Mouse (Mus musculus) fibroblast of lung, adult 2 months (primary cell): Measurements from ENCODE around the gene Lin7a.

ENCODE experiments used
- DNase-seq: peaks from one replicate; pipeline ENCODE4 v3.0.0-alpha.2; 2011; ENCODE audit warnings: low read depth

The Lin7a gene

DNA sequence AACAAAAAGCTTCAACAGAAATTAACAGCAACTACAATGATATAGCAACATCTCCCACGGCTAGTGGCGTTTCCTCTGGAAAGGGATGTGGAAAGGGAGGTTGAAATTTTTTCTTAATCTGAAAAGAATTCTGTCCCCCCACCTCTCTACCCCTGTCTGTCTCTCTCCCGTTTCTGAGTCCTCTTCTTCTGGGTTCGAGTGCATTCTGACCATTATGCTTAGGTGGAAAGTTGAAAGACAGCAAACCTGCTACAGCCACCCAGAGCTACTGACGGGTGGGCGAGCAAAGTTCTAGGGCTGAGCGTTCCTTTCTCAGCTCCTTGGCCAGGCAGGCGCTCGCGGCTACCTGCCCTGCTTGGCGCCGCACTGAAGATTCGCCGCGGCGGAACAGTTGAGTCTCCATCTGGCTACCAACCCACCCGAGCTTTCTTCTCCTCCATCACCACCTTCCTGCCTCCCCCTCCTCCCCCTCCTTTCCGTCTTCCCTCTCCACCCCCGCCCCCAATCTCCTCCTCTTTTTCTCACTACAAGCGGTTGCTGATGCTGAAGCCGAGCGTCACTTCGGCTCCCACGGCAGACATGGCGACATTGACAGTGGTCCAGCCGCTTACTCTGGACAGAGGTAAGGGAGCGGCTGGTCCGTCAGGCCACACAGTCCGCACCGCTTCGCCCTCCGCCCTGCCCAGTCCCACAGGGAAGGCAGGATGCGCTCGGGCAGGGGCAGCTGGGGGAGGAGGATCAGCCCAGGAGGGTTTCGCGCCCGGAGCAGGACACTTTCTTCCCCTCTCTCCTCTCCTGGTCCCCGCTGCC lies at the start of gene Lin7a:
Lin7a (plus strand) TSS at position 366 of the 810 bp plus-strand sequence.
- DNase-seq: no peak

DNA sequence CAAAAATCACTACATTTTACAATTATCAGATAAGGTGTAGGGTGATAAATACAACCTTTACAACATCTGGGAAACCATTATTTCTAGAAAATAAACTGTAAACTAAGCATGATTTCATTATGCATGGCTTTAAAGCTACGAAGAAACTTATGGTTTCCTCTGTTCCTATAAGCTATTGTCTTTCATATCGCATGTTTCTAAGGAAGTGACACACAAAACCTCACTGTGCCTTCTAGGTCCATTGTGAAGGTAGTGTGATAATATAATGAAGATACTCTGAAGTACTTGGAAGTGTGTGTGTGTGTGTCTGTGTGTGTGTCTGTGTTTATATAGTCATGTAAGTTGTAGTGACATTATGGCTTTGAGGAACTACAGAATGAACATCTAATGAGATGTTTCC lies 49.8 kb upstream of the Lin7a start:
- DNase-seq: no peak

DNA sequence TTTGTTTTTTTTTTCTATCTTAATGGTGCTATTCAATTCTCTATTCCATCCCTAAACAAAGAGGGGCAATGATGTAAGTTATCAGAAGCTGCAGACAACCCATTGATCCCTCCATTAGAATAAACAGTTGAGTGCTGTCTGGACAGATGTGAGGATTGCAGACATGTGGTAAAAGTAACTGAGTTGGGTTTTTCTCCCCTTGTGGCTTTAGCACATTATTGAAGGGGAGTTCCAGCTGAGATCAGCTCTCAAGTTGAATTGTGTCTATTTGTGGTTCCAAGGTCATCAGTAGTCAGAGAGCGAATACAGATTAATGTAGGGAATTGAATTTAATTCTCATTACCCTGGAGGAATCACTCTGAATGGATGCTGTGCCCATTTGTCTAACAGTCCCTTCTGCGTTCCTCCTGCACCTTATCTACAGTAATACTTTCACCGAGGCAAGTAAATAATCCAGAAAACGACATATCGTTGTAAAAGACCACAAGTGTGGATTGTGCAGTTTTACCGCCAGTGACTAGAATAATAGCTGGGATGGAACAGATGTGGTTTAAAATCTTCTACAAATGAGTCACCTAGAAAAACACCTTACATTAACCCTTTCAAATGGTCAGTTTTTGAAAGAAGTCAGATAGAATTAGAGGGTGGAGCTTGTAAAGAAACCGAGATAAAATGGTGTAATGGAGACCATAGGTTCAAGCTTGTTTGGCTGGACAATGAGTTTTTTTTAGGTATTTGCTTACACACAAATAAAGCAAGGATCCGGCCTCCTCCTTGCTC lies 48.9 kb upstream of the Lin7a start:
- DNase-seq: no peak

DNA sequence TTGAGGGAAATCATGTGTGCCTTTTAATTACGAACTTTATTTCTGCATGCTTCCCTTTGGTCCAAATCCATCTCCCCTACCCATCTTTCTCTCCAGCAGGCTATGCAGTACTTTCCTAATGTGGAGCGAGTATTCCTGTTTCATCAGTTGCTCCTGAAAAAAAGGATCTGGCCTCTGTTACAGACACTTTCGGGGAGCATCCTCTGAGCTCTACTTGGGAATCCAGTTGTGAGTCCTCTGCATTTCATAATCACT lies 48.4 kb upstream of the Lin7a start:
- no peak for DNase-seq

DNA sequence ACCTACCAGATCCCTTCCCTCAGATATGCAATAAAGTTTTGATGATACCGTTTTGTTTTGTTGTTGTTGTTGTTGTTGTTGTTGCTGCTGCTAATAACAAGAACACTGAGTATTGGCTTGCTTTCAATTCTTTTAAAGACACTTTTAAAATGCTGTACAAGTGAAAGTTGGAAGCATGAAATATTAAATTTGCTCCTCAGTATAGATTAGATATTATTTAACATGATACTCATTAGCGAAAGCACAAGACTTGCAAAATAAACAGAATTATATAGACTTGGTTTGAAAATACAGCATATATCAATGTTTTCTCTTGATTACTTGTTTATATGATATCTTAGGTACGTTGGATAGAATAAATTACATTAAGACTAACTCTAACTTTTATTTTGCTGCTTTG lies 47.7 kb upstream of the Lin7a start:
- DNase-seq: no peak

DNA sequence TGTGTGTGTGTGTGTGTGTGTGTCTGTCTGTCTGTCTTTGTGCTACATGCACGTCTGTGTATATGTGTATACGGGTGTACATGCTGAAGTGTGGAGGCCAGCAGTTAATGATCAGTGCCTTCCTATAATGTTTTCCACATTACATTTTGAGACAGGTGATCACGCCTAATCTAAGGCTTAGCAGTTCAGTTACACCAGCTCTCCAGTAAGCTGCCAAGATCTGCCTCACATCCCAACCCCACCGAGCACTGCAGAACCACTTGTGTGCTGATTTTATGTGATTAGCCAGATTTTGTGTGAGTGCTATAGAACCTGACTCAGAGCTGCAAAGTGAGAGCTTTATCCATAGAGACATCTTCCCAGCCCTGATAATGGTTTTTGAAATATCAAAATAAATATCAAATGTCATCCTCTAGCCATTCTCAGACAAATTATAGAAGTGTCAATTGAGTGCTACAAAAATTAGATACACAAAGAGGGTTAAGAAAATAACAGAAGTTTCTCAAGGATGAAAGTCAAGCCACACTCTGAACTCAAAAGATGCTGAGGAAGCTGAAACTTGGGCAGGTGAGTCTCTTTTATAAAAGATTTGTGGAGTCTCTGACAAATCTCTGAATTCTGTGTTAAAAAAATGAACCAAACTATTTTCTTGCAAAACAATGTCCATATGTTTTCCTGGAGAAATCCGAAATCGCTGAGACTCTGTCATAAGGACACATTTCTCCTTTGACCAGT lies 46.7 kb upstream of the Lin7a start:
- no peak for DNase-seq

DNA sequence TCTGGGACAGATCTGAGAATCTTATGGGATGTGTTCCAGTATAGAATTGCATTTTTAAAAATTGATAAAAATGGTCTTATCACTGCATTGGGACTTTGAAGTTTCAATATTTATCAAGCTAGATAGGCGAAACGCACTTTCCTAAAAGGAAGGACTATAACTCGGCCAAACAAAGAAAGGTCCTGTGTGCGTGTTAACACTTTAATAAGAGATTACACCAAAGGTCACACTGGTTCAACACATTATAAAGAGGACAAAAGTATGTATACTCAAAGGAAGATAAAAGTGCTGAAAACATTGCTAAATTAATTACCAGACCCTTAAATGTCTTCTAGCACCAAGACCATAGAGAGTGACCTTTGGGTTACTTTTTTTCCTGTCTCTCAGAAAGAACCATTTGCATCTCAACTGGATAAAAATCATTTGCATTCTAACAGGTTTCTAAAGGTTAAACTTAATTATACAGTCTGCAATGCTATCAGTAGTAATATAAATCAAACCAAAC lies 46.1 kb upstream of the Lin7a start:
- no peak for DNase-seq

DNA sequence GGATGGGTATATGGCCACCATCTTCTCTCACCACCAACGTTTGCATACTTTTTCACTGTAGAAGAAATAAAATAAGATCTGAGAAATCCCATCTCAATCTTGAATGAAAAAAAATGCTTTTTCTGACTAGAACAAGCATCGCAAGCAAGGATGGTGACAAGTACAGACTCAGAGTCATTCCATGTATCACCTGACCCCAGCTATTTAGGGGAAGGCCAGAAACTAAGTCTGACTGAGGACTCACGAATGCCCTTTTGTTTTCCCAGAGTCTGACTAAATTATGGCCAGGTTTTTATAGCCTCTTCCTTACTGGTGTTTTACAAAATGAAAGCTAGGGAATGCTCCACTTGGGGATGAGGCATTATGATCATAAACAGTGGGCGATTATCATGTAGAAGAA lies 45.6 kb upstream of the Lin7a start:
- DNase-seq: no peak

DNA sequence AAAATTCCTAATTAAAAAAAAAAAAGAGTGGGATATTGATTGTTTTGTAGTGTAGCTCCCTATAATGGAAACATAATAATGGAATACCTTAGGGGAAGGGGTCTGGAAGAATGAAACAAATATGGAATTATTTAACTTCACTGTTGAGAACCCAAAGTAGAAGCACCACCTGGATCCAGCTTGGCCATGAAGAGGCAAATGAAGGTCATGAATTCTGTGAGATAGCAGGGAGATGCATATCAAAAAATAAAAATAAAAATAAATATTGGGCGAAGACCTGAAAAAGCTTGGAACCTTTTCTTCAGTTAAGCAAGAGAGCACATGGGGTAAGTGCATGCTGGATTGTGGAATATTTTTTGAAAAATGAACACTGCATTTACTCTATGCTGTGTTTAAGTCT lies 43.6 kb upstream of the Lin7a start:
- DNase-seq: no peak

DNA sequence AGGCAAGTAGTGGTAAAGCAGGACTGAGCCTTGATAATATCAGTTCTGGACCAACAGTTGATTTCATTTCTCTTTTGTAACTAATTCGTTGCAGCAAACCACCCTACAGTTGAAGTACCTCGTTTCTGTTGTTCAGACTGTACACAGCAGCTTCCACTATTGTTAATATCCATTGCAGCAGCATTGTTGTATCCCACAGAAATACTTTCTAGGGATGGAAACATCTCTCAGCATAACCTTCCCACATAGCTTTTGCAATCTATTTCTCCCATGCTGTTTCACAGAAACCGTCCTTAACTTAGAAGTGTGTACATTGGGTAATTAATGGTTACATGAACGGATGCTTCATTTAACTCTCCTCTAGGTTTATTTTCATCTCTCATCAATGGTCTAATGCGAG lies 42.7 kb upstream of the Lin7a start:
- no peak for DNase-seq

DNA sequence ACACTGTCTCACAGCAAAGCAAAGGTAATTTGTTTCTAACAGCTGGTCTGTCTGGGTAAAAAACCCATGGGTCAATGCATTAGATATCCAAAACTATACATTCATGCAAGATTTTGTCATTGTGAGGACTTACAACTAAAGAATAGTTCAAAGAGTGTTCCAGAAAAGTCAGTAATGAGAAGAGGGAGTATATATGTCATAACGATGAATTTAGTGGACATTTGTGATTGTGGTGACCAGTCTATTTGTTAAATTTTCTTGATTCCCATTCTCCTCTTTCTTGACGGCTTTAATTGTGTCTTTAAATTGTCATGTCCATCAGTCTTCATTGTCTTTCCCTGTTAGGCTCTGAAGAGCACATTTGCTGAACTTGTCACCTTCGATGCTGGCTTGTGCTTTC lies 42.1 kb upstream of the Lin7a start:
- no peak for DNase-seq

DNA sequence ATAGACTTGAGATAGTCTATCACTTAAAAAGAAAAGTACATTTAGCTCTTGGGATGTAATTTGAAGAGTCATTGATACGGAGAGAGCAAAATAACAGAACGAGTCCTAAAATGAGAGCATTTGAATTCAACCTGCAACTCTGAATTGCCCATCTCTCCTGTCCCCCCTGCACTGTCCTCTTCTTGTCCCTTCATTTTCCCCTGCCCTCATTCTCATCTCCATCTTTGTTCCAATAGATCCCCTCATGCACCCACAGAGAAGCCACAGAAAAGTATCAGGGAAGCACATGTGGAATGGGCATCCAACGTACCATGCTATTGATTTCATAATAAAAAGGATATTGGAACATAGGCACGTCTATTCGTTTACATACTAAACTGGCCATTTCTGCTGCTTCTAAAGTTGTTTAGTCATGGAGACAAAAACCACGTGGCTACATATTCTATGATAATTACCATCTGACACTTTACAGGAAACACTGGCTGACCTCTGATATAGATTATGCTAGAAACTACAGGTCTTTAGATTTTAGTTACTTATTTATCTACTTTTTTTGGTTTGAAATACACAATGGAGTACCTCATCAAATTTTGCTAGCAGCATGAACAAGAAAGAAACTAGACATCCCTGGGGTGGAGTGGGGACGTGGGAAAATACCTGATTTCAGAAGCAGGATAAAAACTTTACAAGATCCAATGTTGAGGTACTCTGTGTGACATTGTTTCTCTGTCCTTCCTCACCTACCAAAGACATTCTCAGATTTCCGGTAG lies 41.2 kb upstream of the Lin7a start:
- DNase-seq: no peak

DNA sequence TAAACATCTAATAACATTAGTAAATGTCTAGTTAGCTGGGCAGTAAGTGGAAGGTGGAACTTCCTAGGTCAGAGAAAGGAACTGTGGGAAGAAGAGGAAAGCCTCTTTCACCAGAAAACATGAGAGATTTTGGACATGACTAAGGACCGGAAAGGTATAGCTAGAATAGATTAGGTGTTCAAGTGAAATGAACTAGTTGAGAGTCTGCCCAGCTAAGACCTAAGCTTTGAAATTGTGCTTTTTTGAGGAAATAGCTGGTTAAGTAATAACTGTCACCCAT lies 40.7 kb upstream of the Lin7a start:
- DNase-seq: no peak

DNA sequence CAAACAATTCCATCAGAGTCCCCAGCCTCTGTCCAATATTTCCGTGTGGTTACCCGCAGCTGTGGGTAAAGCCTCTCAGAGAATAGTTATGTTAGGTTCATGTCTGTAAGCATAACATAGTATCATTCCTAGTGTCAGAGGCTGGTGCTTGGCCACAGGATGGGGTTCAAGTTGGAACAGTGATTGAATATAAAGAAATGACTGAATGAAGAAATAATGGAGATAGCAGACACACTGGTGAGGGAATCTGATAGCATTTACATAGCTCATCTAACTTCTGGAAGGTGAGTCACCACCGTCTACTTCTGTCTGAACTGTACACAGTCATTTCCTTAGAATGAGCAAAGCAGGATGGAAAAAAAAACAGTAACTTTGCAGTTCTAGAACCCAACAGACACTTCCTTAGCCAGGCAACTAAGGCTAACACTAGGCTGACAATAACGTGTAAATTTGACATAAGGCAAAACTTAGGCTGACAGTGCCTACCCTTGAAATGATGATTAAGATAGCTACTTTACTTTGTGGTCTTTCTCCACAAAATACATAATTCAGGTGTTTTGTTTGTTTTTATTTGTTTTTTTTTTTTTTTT lies 40.0 kb upstream of the Lin7a start:
- DNase-seq: no peak

DNA sequence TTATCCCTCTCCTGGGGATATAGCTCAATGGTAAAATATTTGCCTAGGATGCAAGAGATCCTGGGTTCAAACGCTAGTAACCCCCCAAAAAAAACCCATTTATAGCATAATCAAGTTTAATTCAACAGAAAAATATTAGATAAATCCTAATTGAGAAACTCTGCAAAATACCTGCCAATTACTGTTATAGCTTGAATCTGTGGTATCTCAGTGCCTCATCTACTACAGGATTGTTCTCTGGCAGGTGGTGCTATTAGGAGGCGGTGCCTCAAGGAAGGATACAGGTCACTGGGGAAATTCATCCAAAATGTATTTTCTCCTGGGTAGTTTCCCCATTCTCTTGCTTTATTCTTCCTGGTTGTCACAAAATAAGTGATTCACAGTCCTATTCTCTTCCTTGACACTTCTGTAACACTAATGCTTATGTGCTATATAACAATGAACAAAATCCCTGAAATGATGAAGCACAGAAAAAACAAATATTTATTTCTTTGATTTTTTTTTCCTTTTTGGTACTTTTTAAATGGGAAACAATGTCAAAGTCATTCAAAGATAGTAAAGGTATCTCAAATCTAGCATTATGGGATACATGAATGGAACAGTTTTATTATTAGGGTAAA lies 38.9 kb upstream of the Lin7a start:
- DNase-seq: no peak

DNA sequence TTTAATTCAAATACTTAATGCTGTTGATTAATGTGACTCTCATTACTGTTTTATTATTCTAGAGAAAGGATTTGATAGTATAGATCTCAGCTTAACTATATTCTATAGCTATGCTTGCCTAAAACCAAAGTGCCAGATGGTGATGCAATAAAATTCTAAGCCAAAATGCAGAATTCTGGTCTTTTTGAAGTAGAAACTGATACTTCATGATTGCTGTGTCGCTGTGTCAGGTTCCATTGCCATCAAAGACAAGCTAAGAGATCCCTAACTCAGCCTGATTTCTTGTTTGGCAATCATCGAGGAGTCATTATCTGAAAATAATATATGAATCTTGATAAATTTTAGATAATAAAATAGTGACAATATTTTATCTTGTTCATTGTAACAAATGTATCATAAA lies 38.3 kb upstream of the Lin7a start:
- no peak for DNase-seq

DNA sequence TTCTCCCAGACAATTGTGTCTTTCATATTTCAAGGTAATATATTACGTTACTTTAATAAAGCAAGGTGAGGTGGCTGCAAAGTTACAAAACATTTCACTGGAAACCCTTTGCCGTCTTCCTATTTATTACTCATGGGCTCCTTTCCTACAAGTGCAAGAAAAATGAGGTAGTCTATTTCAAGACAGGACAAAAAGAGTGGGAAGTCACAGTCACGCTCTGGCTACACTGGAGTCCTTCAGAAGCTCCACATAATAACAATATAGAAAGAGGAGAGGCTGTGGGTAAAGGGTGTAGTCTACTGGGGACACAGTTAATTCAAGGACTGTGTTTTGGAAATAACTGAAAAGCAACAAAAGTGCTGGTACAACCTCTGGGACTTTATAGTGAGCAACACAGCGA lies 37.7 kb upstream of the Lin7a start:
- DNase-seq: no peak

DNA sequence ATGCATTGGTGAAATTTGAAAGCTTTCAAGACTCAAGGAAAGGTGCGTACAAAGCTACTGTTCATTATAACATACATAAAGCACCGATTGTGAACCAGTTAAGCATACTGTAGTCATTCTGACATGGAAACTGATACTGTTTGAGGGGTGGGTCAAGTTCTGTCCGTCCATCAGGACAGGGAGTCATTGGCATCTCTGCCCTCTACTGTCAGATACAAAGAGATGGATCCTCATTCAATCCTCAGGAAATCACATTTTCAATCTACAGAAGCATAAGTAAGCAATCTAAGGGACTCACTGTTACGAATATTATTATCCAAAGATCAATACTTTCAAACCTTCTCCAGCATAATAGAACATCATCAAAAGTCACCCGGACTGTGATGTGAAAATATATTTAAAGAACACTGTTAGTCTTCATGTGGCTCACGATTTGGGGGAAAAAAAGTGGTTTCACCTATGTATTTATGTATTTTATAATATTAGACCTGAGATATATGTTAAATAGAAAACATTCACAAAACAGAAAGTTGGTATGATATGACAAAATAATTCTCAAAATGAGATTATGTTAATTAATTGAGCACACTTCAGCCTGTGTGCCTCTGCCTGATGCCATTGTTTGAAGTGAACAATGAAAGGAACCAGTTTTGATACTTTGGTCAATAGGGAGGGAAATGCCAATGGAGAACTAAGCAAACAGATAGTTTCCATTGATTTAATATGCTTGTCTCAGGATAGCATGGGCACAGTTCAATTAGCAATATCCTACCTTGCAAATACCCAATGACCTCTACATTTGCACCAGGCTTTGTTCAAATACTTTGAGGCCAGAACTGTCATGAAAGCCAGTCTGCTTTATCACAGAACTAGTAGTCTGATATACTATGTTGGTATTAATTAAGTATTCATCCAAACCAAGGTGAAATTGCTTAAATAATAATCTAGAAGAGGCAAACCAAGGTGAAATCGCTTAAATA lies 36.8 kb upstream of the Lin7a start:
- no peak for DNase-seq

DNA sequence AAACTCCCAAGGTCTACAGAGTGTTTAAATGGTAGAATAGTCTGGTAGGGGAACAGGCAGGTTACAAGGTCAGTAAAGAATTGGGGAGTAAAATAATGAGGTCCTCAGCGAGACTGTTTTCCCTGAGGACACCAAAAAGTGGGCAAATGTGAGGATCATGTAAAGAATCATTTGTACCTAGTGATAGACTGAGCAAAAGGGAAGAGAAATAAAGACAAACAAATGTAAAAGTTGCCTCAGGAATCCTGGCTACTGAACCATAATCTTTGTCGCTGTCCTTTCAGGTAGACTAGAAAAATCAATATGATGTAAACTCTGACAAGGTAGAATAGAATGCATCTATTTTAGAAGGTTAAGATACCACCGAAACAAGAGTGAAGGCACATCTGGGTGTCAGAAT lies 36.0 kb upstream of the Lin7a start:
- no peak for DNase-seq

DNA sequence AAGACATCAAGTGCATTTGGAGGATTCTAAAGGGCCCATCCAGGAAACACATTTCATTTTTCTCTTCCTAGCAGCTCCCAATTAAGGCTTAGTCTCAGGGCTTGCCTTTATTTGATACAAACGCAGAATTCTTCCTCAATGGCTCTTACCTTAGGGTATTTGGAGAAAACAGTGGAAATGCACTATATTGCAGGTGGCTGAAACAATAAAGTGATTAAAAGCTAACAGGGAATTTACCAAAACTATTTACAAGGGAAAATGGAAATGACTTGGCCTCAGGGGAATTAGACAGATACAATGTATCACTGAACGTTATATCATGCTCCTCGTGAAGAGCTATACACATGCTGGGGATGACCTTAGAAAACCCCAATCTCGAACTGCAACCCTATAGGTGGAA lies 35.3 kb upstream of the Lin7a start:
- DNase-seq: no peak
